Mouse (Mus musculus): Measurements from ENCODE around the gene Apoh.

DNA sequence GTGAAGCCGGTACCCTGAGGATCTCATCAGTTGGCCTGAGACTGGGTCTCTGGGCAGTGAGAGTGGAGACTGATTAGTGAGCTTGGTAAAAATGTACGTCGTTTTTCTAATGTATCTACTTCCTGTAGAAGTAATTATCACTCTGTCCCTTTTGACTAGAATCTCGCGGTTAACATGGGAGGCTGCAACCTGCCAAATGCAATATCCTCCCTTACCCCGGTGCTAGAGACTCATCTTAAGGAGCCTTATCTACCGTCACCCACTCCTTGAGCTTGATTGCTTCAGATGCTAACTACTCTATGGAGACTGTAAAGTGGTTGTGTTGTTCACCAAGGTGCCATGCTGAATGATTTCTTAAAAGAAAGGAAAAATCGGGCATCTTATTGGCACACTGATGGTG is 1.4 kb upstream of the Apoh start:
- TF ChIP-seq CTCF (IDR thresholded peaks at IDR 0.05 in 2 of 3, conservative IDR thresholded peaks at IDR 0.05 in 1 of 3; ENCODE audit: control insufficient read depth in 1 of 3, insufficient read depth in 1 of 3, low read depth in 2 of 3, low read length in 3 of 3, poor library complexity in 1 of 3, severe bottlenecking in 1 of 3) (no peak), CHD1 (IDR thresholded peaks at IDR 0.05; ENCODE audit: low read depth, low read length) (no peak), E2F4 (IDR thresholded peaks at IDR 0.05; ENCODE audit: borderline replicate concordance, low read depth, low read length) (no peak), RAD21 (IDR thresholded peaks at IDR 0.05; ENCODE audit: low read depth, low read length) (no peak)

All from MEL (cell line).